Mouse (Mus musculus) right cerebral cortex, adult 18-20 months (tissue): Measurements from ENCODE around the gene Filip1l.

Experiments used
- DNase-seq: peaks from one replicate; pipeline ENCODE4 v3.0.0; 2022; ENCODE audit warnings: mixed read lengths

The Filip1l gene

DNA sequence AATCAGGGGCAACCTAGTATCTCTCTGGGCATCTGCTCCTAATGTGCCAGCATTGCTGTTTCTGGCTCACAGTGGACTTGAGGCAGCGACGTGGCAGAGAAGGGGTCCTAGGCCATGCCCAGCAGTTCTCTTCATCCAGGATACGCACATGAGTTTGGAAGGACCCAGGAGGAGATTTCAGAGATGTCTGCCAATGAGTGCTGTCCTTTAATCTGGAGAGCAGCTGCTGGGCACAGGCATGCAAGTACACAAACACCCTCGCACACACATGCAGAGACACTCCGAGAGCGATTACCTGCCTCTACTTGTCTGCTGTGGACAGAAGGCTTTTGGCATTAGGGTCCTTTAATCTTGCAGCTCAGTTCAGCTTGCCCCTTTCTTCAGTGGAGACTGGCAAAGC is at the start of gene Filip1l:
Gene Filip1l, plus strand, starts transcription at position 343 of the 400 bp plus-strand sequence.
- DNase-seq = no peak

DNA sequence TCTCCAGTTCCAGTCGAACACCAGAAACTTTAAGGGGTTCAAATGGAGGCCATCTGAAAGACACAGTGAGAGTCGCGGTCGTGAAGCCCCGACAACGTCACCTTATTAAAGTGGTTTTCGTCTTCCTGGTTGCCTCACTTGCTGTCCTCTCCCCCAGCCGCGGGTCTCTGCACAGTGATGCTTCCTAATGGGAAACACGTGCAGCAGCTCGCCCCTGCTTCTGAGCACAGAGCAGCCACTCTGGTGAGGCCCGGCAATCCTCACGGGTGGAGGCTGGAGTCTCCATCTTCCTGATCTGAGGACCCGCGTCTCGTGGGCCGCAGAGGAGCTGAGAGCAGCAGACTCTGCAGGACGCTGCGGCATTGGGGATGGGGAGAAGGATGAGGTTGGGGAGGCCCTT is 49.2 kb upstream of the Filip1l start:
- no peak for DNase-seq

DNA sequence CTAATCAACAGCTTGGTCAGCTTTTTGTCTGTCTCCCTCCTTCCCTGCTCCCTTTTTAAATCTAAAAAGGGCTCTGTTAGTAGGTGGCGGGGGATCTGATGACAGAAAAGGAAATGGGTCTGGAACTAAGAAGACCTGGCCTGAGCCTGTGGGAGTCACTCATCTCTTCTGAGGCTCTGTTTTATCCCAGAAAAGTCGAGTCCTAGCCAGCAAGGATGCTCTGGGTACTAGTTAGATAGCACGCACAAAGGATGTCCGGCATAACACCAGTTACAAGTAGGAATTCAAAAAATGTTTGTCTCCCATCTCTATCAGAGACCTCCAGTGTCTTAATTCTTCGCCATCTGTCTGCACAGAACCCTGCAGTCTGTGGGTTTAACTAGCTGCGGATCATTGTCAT is 47.4 kb upstream of the Filip1l start:
- no peak for DNase-seq

DNA sequence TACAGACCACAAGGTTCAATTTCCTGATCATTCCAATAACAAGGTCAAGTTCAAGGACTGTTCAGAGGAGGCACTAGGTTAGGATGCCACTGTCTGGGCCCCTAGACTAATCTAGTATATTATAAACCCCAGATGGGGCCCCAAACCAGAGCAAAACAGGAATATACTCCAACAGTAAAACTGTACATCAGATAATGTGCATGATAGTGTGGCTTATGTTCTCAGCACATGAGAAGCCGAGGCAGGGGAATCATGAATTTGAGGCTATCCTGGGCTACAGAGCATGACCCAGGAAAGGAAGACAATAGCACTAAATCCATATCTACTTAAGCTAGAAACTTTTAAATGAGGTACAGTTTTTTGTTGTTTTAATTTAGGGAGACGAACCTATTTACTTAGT is 40.8 kb upstream of the Filip1l start:
- DNase-seq = no peak

DNA sequence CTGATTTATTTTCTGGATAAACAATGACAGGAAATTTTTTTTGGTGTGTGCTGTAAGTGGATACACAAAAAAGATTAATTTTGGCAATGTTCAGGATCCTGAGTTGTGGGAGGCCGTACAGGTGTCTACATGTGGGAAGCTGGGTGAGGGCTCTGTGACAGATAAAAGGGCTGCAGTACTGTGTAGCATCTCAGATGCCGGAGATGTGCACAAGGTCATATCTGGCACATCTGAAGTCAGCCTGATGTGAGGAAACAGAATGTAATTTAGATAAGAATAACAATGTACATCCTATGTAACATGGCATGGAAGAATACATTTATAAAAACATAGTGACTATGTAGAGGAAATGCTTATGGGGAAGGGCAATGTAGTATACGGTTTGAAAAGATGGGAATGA is 39.4 kb upstream of the Filip1l start:
- no peak for DNase-seq

DNA sequence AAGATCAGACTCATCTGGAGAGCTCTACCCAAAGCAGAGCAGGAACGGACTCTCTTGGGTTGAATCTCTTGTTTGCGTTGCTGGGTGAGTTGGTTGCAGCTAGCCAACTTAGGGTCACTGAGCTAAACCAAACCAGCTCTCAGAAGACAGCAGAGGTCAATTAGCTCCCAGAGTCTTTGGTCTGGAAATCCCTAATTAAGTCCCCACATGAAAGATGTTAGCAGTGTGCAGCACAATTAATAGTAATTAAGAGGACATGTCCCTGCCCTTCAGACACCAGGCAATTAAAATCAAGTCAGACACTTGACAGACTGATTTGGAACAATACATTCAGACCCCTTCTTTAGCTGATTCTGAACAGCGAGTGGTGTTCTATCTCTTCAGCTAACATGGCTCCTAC is 38.7 kb upstream of the Filip1l start:
- DNase-seq = no peak

DNA sequence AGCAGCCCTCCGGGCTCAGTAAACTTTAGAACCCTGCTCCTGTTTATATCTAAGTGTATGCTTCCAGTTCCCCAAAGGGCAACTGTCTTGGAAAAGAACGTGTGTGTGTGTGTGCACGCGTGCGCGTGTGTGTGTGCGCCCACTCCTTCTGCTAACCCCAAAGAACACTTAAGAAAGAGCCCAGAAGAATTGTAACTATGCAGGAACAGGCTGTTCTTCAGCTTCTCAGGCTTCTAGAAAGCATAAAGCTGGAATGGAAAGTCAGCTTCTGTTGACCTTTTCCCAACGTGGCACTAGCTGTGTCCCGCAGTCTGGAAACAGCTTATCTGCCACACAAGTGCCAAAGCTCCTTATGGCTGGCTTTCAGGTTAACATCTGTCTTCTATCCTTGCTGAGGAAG is 37.9 kb upstream of the Filip1l start:
- no peak for DNase-seq

DNA sequence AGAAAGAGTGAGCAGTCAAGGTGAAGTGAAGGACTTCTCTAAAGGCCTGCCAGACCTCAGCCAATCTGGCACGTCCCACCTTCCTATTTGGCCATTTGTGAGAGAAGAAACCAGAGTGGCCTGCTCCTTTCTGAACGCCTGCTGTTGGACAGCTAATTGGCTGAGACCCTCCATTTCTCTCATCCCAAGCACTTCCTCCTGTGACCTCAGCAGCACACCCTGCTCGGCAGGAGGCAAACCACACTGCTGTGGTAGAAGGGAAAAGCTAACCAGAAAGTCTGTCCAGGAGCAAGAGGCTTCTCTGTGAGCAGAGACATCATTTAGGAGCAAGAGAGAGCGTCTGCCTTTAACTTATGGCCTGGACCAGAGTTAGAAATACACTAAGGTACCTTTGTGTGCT is 35.8 kb upstream of the Filip1l start:
- no peak for DNase-seq

DNA sequence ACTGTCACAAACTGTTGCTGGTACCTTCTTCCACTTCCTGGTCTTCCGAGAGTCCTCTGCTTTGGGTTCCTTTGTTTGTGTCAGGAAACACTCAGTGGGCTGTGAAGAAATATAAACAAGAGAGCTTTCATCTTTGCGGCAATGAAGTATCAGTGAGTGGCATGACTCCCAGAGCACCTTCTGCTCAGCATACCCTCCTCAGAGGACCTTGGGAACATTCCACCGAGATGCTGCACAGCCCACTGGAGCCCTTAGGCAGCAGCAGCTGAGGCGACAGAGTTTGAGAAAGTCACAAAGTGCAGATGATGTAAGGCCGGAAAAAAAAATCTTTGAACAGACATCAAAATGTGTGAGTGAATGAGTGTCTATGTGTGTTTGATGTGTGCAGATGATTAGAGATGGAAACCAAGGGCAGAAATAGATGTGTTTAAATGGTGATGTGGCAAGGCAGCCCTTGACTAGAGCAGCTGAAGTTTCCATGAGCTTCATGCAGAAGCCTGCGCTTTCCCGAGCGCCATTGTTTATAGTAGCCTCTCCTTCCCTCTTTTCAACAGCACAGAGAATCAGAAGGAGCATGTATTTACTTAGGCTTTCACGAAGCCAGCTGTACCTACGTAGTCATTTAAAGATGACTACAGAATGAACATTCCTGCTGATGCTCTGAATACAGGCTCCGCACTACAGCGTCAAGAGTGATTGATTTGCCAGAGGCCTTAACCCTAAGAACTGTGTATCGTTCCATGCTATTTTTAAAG is 34.8 kb upstream of the Filip1l start:
- DNase-seq = no peak

DNA sequence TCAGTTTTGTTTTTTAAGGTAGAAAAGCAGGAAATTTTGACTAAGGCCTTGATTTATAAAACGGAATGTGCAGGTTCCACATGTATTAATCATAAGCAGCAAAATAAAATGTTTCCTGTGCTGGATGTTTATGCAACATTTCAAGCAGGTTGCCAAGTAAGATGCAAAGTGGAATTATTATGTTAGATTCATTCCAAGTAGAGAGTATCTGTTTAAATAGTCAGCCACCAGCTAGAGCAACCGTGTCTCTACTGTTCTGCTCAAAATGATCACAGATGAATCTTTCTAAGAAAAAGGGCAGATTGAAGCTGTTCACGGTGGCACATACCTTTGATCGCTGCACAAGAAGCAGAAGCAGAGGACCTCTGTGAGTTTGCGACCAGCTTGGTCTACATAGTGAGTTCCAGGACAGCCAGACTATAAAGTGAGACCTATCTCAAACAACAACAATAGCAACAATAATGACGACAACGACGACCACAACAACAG is 34.2 kb upstream of the Filip1l start:
- DNase-seq = no peak

DNA sequence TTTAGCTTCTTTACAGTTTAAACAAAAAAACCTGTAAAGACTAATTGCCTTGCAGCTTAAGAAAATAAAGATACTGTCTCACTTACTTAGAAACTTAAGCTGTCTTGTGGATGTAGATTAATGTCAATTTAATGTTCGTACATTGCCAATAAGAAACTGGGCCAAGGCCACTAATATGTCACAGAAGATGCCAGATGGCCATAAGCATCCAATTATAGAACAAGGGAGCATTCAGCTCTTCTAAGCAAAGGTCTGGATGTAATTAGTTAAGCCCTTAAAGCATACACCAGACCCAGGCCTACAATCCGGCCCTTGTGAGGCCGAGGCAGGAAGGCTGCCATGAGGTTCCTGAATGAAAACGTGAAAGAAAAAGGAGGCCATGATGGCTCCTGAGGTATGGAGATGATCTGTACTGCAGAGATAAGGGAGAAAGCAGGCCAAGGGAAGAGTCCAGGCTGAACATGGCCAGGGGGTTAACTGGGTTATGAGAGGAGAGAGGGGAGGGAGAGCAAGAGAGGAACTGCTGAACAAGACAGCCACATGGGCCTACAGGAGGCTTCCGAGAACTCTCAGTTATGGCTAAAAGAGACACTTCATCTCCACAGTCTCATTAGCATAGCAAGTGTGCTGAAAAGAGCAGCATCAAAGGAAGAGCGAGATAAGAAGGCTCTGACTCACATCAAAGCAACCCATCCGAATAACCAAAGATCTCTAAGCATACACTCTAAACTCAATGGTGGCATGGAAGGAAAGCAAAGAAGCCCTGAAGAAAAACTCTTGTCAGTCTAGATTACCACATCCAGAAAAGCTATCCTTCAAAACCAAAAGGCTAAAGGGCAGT is 33.4 kb upstream of the Filip1l start:
- no peak for DNase-seq

DNA sequence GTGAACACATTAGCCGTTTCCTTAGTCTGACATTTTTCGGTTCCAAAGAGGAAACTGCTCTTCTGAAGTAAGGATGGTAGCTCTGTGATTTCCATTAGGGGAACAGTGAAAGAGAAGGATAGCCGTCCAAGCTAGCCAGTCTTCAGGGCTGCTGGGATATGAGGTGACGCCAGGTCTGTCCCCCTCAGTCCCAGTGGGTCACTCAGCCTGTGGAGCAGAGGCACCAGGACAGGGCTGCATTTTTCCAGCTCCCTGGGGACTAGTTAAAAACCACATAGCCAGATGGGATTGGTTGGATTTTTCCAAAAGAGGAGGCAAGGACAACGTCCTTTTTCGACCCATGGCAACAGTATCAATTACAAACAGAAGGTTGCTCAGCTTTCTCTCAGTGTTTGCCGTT is 25.9 kb upstream of the Filip1l start:
- DNase-seq = no peak

DNA sequence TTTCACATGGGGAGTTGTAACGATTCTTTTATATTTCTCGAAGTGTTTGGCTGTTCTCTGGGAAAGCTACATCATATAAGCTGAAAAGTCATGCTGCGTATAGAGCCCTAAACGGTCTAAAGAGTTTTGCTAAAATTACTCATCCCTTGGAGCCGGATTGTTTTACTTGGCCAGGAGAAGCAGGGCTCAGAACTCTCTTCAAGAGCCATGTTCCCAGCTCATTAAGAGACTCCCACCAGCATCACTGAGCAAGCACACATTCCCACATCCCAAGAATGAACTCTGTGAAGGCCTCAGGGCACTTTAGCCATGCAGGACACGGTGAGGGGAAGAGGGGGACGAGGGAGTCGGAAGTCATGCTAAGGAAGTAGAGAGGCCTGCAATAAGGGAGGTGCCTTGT is 23.9 kb upstream of the Filip1l start:
- DNase-seq = no peak

DNA sequence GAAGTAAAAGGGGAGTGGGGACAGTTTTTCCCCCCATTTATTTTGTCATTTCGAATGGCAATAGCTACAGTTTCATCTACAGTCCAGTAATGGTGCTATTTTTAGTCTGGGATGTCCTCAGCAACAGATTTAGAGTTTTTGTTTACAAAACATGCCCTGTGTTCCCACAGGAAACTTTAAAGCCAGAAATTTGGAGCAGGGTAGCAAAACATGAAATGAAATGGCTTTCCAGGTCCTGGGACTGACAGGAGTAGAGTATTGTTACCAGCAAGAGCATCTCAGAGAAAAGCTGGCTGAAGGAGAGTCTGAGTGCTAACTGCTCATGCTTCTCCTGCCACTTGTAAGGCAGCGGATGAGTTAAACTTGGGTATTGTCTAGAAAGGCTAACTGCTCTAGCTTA is 22.8 kb upstream of the Filip1l start:
- DNase-seq = no peak

DNA sequence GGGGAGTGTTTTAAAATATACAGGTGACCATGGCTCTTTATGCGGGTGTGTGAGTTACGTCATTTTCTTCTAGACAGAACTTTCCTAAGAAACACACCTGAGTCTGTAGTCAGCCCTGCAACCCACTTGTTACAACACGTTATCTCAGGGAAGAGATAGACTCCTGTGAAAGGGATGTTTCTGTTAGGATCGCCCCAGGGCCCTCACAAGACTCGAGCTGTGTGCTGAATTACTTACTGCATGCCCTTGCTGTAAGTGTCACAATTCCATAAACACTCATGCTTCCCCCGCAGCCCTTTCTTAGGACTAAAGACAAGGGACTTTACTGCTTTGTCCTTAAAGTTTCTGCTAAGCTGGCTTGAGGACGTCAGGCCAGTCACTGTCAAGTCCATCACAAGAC is 20.6 kb upstream of the Filip1l start:
- DNase-seq = no peak

DNA sequence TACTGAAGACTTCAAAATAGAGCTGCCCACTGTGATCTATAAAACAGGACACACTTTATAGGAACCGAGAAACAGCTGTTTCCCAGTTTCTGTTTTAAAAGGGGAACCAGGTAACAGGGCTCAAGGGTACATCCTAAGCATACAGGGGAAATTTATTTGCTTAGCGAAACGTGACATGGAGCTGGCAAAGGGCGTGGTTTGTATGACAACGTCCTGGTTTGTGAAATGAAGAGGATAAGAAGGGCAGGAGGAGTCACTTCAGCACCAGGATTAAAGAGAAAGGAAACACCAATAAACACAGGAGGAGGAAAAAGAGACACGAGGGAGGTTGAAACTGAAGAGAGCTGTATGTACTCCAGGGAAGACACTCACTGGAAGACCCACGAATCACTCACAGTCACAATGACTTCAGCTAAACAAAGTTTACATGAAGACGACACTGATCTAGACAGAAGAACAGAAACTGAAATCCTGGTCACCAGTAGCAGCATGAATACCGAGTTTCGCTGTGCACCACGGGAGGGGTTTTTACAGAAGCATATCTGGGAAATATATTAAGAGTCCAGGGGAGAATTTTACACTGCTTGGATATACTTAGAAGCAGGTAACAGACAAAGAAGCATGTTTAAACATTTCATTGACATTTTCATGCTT is 16.0 kb upstream of the Filip1l start:
- DNase-seq = no peak

DNA sequence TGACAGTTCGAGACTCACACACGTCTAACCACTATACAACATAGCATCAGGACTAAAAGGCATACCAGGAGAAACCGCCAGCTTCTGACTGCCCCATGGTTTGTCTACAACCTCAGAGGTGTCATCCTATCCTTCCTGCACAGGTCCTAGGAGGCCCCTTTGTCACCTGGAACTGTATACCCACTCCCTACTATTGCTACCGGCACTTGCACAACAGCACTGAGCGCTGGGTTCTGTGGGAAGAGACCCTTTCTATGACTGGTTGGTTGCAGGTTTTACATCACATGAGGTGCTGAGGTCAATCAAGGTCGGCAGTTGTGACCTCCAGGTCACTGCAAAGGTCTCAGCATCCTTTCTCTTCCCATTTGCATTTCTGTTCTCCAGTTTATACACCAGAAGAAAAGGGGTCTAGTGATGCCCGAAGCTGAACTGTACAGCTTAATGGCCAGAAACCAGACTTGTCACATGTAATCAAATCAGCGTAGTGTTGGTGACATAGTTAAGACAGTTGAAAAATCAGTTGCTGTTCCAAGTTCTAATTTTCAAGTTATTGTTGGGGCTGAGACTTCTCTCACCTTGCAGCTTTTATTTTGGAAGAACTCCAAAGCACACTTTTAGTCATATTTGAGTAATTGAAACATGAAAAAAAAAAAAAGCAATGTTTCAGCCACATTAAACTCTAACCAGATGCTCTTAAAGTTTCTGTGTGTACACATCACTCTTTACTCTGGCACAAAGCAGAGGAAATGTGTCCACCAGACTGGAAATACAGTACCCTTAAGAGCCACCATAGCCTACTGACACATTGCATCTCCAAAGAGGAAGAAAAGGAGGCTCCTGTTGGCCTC is 12.9 kb upstream of the Filip1l start:
- DNase-seq = no peak

DNA sequence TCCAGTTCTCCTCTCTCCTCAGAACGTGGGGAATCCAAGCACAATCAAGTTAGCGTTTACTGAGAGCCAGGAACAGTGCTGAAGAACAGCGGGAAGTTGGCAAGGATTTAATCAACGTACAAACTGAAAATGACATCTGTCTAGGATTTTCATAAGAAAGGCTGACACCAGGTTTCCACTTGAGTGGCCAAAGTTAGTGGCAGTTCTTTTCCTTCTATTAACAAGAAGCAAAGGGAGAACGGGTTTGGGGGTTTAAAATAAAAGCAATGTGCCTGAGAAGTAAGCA is 12.3 kb upstream of the Filip1l start:
- no peak for DNase-seq

DNA sequence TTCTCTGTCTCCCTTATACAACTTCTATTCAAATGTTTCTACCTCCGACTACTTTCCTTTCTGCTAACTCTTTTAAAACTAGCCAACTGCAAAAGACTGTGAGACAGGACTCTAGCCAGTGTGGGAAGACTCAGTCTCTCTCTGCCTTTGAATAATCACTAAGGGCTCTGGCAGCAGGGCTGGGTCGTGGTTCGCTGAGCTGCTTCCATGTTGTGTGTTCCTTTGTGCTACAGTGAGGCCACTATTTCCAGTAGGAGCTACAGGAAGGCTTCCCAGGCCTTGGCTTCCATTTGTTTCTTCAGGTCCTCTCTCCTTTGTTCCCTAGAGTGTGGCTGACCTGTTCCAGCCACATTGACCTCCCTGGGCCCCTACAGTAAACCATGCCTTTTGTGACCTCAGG is 6.6 kb upstream of the Filip1l start:
- DNase-seq = no peak

DNA sequence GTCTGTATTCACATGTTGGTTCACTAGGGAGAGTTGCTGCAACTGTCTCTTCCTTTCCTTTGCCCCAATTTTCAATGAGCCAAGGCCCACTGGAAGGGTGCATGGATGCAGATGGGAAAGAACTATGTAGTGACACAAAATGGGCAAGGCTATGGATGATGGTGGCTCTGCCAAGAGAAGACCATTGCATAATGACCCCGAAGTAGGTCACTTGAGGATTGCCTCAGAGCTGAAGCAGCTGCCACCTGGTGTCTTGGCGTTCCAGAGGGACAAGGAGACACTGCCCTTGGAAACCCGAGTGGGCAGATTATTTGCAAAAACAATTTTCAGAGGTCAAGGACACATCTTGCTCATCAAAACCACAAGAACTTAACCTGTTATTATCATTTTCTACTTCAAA is 3.9 kb upstream of the Filip1l start:
- no peak for DNase-seq

DNA sequence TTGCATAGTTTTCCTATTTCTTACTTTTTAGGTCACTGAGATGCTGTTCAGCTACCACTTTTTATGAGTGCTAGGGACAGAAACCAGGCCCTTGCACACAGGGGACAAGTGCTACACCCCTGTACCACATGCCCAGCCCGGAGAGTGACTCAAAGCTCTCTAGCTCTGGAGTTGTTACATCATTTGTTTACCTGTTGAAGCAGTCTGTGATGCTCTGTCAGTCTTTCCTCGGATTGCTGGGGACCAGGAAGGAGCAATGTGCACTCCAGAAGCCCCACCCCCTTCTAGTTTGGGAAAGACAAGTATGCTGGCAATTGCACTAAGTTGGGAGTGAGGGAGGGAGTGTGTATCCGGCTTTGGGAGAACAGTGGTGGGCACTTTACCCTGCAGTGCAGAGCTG is 3.2 kb upstream of the Filip1l start:
- DNase-seq = no peak

DNA sequence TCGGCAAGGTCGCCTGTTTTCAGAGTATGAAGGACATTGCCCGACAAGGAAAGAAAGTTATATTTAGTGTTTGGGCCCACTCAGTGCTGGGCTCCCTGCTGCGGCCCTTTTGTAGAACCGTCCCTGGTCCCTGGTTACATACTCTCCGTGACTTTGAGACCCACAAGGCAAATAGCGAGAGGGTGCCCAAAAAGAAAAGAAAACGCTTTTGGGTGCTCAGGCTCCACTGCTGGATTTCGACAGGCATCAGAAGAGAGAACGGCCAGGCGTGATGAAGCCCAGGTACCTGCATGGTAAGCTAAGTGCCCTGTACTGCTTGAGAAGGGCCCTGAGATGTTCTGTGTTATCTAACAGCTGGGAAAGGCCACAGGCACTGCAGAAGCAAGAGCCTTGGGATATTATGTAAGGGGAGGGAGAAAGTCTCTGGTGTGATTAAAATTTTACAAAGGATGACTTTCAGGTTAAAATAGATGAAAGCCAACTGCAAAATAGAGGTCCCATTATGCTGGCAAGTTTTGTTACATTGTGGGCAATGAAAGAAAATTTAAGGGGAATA is 351 bp downstream of the Filip1l start:
- DNase-seq = no peak

DNA sequence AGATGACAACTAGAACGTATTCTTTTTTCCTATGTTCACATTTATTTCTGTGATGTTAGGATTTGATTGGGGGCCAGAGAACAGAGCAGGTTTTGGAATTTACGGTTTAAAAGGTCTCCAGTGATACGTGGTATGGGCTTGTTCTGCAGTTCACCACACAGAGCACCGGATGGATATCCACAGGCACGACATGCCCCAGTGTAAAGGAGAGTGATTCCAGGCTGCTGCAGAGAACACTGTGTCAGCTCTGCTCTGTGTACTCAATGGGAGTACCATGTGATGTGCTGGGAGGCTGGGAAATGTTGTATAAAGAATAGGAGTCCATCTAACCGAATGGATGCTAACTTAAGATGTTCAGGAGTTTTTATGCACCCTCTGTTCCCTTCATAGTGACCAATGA is 1.0 kb downstream of the Filip1l start:
- DNase-seq = no peak
